Mouse (Mus musculus): ENCODE data around the gene Spock3. TPM values are rescaled to one million over a fixed set of nuclear protein-coding genes. Genes with fewer than 3 reads are reported as not detected.

Gene Spock3
- total RNA-seq (2023), result 0.65 TPM

DNA sequence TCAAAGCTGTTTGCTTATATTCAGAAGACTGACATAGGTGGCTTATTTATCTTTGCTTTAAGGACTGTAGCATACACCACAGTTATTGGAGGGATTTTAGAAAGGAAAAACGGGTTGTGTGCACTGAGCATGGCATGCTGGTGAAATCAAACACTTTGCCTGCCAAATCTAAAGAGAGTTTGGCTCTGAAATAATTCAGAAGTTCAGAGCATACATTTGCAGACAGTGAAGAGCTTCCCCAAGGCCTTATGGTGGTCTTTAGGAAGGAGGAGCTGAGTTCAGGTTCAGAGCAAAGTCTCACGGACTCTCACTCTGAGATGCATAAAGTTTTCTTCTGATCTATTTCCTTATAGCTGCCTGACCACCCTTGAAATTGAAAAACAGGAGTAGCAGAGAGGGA lies at the start of gene Spock3:
Gene Spock3 (plus strand): TSS at position 301 of the 400 bp plus-strand sequence.

Data from CD4-positive naive resting alpha-beta T cell, adult 57 days (primary cell).